In genomic region chr17:44778141-44778540, GRCm38 (mm10) we compare ENCODE assay signal across 10 mouse cellular contexts. TPM values are rescaled to one million over a fixed set of nuclear protein-coding genes. Genes with fewer than 3 reads are reported as not detected.
DNase-seq lines count a peak whose midpoint lies in the region; ATAC-seq and TF ChIP-seq lines count a peak whose summit lies in the region.
"Had no signal": no experiment of that assay in that cellular context is flagged by ENCODE, and none has a peak within 500 bp of the region (broad histone marks: within the 10 kb centered on the region; RNA-seq: fewer than 3 reads in every experiment).

No protein-coding gene starts in this region.

- 79% methylated on average over 5 of the region's 5 CpGs for WGBS in intestine, embryonic 14.5 days
- WGBS in intestine, embryonic 16.5 days = 71% methylated on average over 5 of the region's 5 CpGs
- 57% methylated on average over 5 of the region's 5 CpGs for WGBS in hindbrain, embryonic 16.5 days
- WGBS in midbrain, postnatal 0 days = 63% methylated on average over 5 of the region's 5 CpGs

- peak overlapping the region; percentile 84 for H3K4me3 ChIP-seq in intestine, embryonic 14.5 days (ENCODE audit: low read depth, low read length)
- no peak overlapping the region for H3K4me3 ChIP-seq in intestine, embryonic 16.5 days (ENCODE audit: low read length)
- H3K4me3 ChIP-seq in hindbrain, embryonic 16.5 days (ENCODE audit: low read length) = peak overlapping the region; percentile 78
- peak overlapping the region; percentile 81 for H3K4me3 ChIP-seq in midbrain, postnatal 0 days (ENCODE audit: low read depth, low read length)

- ATAC-seq in intestine, embryonic 14.5 days (replicated peaks; ENCODE audit: low FRiP score, low TSS enrichment, low read depth) = no peak
- no peak for ATAC-seq in intestine, embryonic 16.5 days
- ATAC-seq in hindbrain, embryonic 16.5 days = no peak
- no peak for ATAC-seq in midbrain, postnatal 0 days (ENCODE audit: low FRiP score)

- no peaks in the 10 kb centered on the region for H3K36me3 ChIP-seq in intestine, embryonic 14.5 days (ENCODE audit: control insufficient read depth, insufficient read depth, low read length)
- no peaks in the 10 kb centered on the region for H3K36me3 ChIP-seq in intestine, embryonic 16.5 days (ENCODE audit: control insufficient read depth, insufficient read depth, low read length)
- H3K36me3 ChIP-seq in hindbrain, embryonic 16.5 days (ENCODE audit: control insufficient read depth, insufficient read depth, low read length) = no peaks in the 10 kb centered on the region
- no peaks in the 10 kb centered on the region for H3K36me3 ChIP-seq in midbrain, postnatal 0 days (ENCODE audit: insufficient read depth, low read length)

- TF ChIP-seq CTCF in brain, embryonic 14.5 days (IDR thresholded peaks at IDR 0.05; ENCODE audit: borderline replicate concordance, extremely low read depth, insufficient read depth, insufficient read length) = no peak
- TF ChIP-seq CTCF in midbrain, postnatal 0 days (IDR thresholded peaks at IDR 0.05) = no peak

- H3K27ac ChIP-seq in intestine, embryonic 14.5 days (ENCODE audit: low read depth) = no peak overlapping the region
- no peak overlapping the region for H3K27ac ChIP-seq in intestine, embryonic 16.5 days (ENCODE audit: low read length)
- no peak overlapping the region for H3K27ac ChIP-seq in hindbrain, embryonic 16.5 days (ENCODE audit: low read depth, low read length)
- H3K27ac ChIP-seq in midbrain, postnatal 0 days (ENCODE audit: low read depth, low read length) = no peak overlapping the region

- peaks cover 6% of the 10 kb centered on the region; the same call in 1 of the 2 replicates for H3K4me1 ChIP-seq in intestine, embryonic 14.5 days (replicated peaks; ENCODE audit: control insufficient read depth, insufficient read depth, low read length)
- peaks cover 3% of the 10 kb centered on the region; the same call in 1 of the 2 replicates for H3K4me1 ChIP-seq in intestine, embryonic 16.5 days (ENCODE audit: control insufficient read depth, insufficient read depth, low read length)
- H3K4me1 ChIP-seq in hindbrain, embryonic 16.5 days (ENCODE audit: control insufficient read depth, insufficient read depth, low read depth, low read length) = peaks cover 7% of the 10 kb centered on the region
- peaks cover 4% of the 10 kb centered on the region; the same call in 1 of the 2 replicates for H3K4me1 ChIP-seq in midbrain, postnatal 0 days (ENCODE audit: insufficient read depth, low read length)

- DNase-seq in intestine, embryonic 14.5 days (ENCODE audit: low spot score) = no peak
- DNase-seq in brain, embryonic 14.5 days (ENCODE audit: low read depth) = peak; percentile 31
- DNase-seq in midbrain, postnatal 0 days (ENCODE audit: low spot score) = peak; percentile 1
- no peak for DNase-seq in left cerebral cortex, adult 18-20 months (ENCODE audit: low spot score in 2 of 2)
- DNase-seq in layer of hippocampus, adult 18-20 months (ENCODE audit: low spot score in 2 of 2) = no peak
- no peak for DNase-seq in right cerebral cortex, postnatal 36 days (ENCODE audit: low spot score in 2 of 2)
- DNase-seq: layer of hippocampus, adult 9-11 months had no signal

- peak overlapping the region; percentile 69 for H3K4me2 ChIP-seq in intestine, embryonic 14.5 days (ENCODE audit: low read length)
- no peak overlapping the region for H3K4me2 ChIP-seq in intestine, embryonic 16.5 days (ENCODE audit: low read depth, low read length)
- H3K4me2 ChIP-seq in hindbrain, embryonic 16.5 days (ENCODE audit: low read length) = peak overlapping the region; percentile 63
- peak overlapping the region; percentile 67 for H3K4me2 ChIP-seq in midbrain, postnatal 0 days (ENCODE audit: low read depth, low read length, poor library complexity, severe bottlenecking)

- H3K9me3 ChIP-seq in intestine, embryonic 14.5 days (ENCODE audit: control insufficient read depth, low read length) = no peaks in the 10 kb centered on the region
- no peaks in the 10 kb centered on the region for H3K9me3 ChIP-seq in intestine, embryonic 16.5 days (ENCODE audit: control insufficient read depth, low read length)
- H3K9me3 ChIP-seq in hindbrain, embryonic 16.5 days (ENCODE audit: control insufficient read depth, low read length) = no peaks in the 10 kb centered on the region
- H3K9me3 ChIP-seq in midbrain, postnatal 0 days (ENCODE audit: low read length) = no peaks in the 10 kb centered on the region

- H3K9ac ChIP-seq in intestine, embryonic 14.5 days (ENCODE audit: low read length) = no peak overlapping the region
- H3K9ac ChIP-seq in intestine, embryonic 16.5 days (ENCODE audit: low read depth, low read length) = no peak overlapping the region
- H3K9ac ChIP-seq in hindbrain, embryonic 16.5 days (ENCODE audit: low read depth, low read length) = no peak overlapping the region
- no peak overlapping the region; the same call in 1 of the 2 replicates for H3K9ac ChIP-seq in midbrain, postnatal 0 days (replicated peaks; ENCODE audit: low read length, poor library complexity, severe bottlenecking)

- TF ChIP-seq POLR2A in brain, embryonic 14.5 days (IDR thresholded peaks at IDR 0.05; ENCODE audit: borderline replicate concordance, extremely low read depth, insufficient read depth, insufficient read length, poor library complexity, severe bottlenecking) = no peak

- no peaks in the 10 kb centered on the region for H3K27me3 ChIP-seq in intestine, embryonic 14.5 days (replicated peaks; ENCODE audit: control insufficient read depth, insufficient read depth, low read length)
- no peaks in the 10 kb centered on the region for H3K27me3 ChIP-seq in intestine, embryonic 16.5 days (replicated peaks; ENCODE audit: control insufficient read depth, insufficient read depth, low read length)
- no peaks in the 10 kb centered on the region for H3K27me3 ChIP-seq in hindbrain, embryonic 16.5 days (replicated peaks; ENCODE audit: control insufficient read depth, insufficient read depth, low read length)
- H3K27me3 ChIP-seq in midbrain, postnatal 0 days (ENCODE audit: insufficient read depth, low read length) = no peaks in the 10 kb centered on the region
- H3K27me3 ChIP-seq: Patski had no signal

RNA-seq across cellular contexts. Expression of gene Supt3, which starts 1.2 kb away (rescaled TPM):
- 18.8 and 20.6 TPM in 2 replicates for polyA plus RNA-seq in intestine, embryonic 14.5 days (2014; fragmentation: Nextera tagmentation; extraction: Ambion mirVana)
- polyA plus RNA-seq in intestine, embryonic 16.5 days (2015; fragmentation: Nextera tagmentation; extraction: Ambion mirVana) = 15.7 TPM in 2 replicates
- 6.4 and 8.9 TPM in 2 replicates for polyA plus RNA-seq in brain, embryonic 14.5 days (2012; rRNA removed)
- polyA plus RNA-seq in hindbrain, embryonic 16.5 days (2015; fragmentation: Nextera tagmentation; extraction: Ambion mirVana) = 24.2 and 27.3 TPM in 2 replicates
- 4.4 and 5.7 TPM in 2 replicates for total RNA-seq in midbrain, postnatal 0 days (2014; rRNA removed)
- polyA plus RNA-seq in midbrain, postnatal 0 days (2015; fragmentation: Nextera tagmentation; extraction: Ambion mirVana) = 23.3 and 24.0 TPM in 2 replicates
- total RNA-seq in left cerebral cortex, adult 18-20 months (2021) = 10 to 100 TPM; 15.4 to 16.1 TPM
- total RNA-seq in layer of hippocampus, adult 18-20 months (2021) = 10 to 100 TPM; 16.3 TPM

RNA-seq across cellular contexts. Expression of gene Runx2, which starts 36.5 kb away (rescaled TPM):
- polyA plus RNA-seq in intestine, embryonic 14.5 days (2014; fragmentation: Nextera tagmentation; extraction: Ambion mirVana) = 0.99 and 1.1 TPM in 2 replicates
- 0.62 and 0.91 TPM in 2 replicates for polyA plus RNA-seq in intestine, embryonic 16.5 days (2015; fragmentation: Nextera tagmentation; extraction: Ambion mirVana)
- 0.73 and 2.6 TPM in 2 replicates for polyA plus RNA-seq in brain, embryonic 14.5 days (2012; rRNA removed)
- 0.31 and 0.55 TPM in 2 replicates for polyA plus RNA-seq in hindbrain, embryonic 16.5 days (2015; fragmentation: Nextera tagmentation; extraction: Ambion mirVana)
- total RNA-seq in midbrain, postnatal 0 days (2014; rRNA removed) = 0.28 and 1.8 TPM in 2 replicates
- 0.28 and 0.59 TPM in 2 replicates for polyA plus RNA-seq in midbrain, postnatal 0 days (2015; fragmentation: Nextera tagmentation; extraction: Ambion mirVana)
- 10 to 100 TPM in 1 of 2 experiments, 1 to 10 TPM in 1; 9.7 to 10.2 TPM for total RNA-seq in left cerebral cortex, adult 18-20 months (2021)
- total RNA-seq in layer of hippocampus, adult 18-20 months (2021) = 10 to 100 TPM; 15.4 TPM

Comparison
In these comparisons a context has a peak if more than half of its experiments do, and no peak if none do; other contexts are left out.
1. DNase-seq: peak in brain, embryonic 14.5 days (single experiment) and midbrain, postnatal 0 days (single experiment); none in intestine, embryonic 14.5 days (single experiment), left cerebral cortex, adult 18-20 months (0 of 2), layer of hippocampus, adult 18-20 months (0 of 2) and right cerebral cortex, postnatal 36 days (0 of 2).